Mouse (Mus musculus) left cerebral cortex, postnatal 25 days (tissue): Measurements from ENCODE around the gene Itih1. TPM values are rescaled to one million over a fixed set of nuclear protein-coding genes. Genes with fewer than 3 reads are reported as not detected.
A peak's percentile ranks its signal among the peaks of the same experiment; 100 is the strongest.

Experiments used
- DNase-seq, 2 experiments: peaks; one replicate each; pipeline ENCODE4 v3.0.0; 2022; ENCODE audit warnings: low spot score in 2 of 2, mixed read lengths in 1 of 2
- intact Hi-C: fragments of 180-260 bp; cut with DNase I; formaldehyde crosslinking; loops from one replicate; pipeline ENCODE4 v1.15.1; 2025
- total RNA-seq, 2 experiments: library from RNA; stranded (reverse); gene quantifications; 2 replicates each; pipeline ENCODE4 v1.2.3; 2021

Gene Itih1
- total RNA-seq, 2 experiments from 2014 or later, result not detected

DNA sequence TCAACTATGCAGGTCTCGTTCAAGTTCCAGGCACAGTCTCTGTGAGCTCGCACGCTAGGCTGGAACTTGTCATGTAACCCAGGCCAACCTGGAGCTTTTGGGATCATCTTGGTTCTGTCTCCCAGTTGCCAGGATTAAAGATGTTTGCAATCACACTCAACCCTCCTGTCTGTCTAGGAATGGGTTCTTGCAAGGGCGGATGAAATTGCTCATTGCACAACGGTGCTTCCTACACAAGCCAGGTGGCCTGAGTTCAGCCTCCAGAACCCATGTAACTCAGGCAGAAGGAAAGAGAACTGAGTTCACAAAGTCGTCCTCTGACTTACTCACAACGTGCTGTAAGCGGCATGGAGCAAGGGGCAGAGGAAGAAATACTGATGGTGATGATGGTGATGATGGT, 31.9 kb downstream of the Itih1 start:
- DNase-seq, result no peak
- intact Hi-C loops, result no loop called here

- intact Hi-C loops, result no loop called here
- DNase-seq, result no peak
Measured at GRCm38 (mm10) chr14:30907814-30908265, 35.2 kb downstream of the Itih1 start.

DNA sequence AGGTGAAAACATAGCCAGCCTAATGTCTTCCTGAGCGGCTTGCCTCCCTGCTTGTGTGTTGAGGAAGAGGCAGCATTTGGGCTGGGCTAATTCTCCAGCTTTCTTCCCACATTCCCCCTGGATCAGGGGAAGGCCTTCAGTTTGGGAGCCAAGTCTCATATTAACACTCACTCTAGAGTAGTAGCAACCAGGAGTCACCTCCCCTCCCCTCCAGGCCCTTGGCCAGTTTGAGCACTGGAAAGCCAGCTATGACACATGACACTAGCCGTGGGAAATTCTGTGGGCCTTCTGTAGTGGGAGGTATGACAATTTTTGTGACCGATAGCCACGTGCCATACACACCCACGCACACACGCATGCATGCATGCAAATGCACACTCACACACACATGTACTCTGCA, 37.1 kb downstream of the Itih1 start:
- intact Hi-C loops, result no loop called here
- no peak for DNase-seq

DNA sequence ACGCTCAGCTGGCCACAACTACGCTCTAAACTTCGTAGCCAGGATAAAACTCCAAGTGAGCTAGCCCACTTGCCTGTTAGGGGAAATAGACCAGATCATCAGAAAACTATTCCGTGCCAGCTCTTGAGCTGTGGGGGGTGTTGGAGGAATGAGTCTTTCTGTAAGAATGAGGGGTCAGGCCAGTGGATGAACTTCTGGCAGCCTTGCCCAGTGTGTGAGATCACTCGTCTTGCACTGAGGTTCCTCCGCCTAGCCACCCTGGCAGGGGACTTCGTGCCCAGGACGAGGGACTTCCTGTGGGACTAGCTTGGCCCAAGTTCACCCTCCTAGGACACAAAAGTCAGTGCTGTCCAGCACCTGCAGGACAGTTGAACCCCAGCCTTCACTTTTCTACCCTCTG, 38.8 kb downstream of the Itih1 start:
- intact Hi-C loops, result loop anchor here (5.0 kb wide), 1 partner anchor 33 kb away; no protein-coding TSS in a partner anchor

GRCm38 (mm10) chr14:30903036-30903435, 40.1 kb downstream of the Itih1 start:
- no peak for DNase-seq
- intact Hi-C loops, result loop anchor here (5.0 kb wide), 1 partner anchor 34 kb away; no protein-coding TSS in a partner anchor

More for the DNA sequence above, 38.8 kb downstream of the Itih1 start:
- no peak for DNase-seq

GRCm38 (mm10) chr14:30902628-30903027, 40.5 kb downstream of the Itih1 start:
- no peak for DNase-seq
- intact Hi-C loops, result loop anchor here (5.0 kb wide), 1 partner anchor 35 kb away; no protein-coding TSS in a partner anchor

DNA sequence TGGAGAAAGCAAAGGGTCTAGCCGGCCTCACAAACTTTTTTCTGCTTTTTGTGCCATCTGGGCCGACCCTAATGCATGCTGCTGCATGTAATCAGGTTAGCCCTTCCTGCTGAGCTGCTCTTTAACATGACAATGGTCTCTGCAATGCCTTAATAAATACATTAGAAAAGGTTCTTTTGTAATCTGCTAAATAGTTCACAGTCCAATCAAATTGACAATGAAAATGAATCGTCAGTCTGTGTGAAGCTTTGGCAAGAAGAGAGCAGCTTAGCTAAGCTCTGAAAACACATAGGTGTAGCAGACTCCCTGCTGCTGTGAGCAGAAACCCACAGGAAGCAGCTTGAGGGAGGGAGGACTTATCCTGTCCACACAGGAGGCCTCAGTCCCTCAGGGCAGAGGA, 43.1 kb downstream of the Itih1 start:
- DNase-seq, result no peak

DNA sequence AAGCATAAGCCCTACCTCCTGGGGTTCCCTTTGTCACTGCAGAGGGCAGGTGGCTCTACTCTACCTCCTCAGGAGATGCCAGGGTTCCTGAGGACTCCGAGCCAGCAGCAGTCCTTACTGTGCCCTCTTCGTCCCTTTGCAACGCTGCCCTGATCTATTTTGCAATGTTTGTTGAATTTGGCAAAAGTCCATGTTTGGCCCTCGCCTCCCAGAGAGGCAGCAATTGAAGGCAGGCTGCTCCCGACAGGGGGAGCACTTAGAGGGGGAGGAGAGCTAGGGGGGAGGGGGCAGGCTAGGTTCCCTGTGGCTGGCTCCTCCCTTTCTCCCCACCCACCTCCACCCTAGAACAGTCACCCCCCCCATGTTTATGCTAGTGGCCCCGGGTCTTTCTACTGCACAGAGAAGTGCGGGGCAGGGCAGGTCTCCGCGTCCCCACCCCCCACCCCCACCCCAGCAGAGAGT, 54.8 kb downstream of the Itih1 start:
- no peak for DNase-seq
- intact Hi-C loops, result no loop called here

More for the DNA sequence above, 43.1 kb downstream of the Itih1 start:
- intact Hi-C loops, result loop anchor here (5.0 kb wide), 1 partner anchor 37 kb away; no protein-coding TSS in a partner anchor

DNA sequence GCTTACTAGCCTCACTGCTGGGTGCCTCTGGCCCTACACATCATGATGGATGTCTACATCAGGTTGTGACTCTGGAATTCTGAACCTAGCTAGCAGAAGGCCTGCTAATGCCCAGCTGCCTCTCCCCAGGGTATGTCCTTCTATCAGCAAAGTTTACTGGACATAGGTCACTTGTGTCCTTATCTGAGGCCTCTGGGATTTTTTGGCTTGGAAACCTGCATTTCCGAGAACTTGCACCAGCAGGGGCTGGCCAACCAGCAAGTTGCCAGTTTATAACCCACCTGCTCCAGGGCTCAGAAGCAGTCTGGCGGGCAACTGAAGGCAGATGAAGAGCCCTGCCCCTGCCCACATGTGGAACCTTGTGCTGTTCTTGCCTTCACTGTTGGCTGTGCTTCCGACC, 56.9 kb downstream of the Itih1 start, which contains the start of gene Itih4:
Gene Itih4, plus strand, starts transcription at position 273 of the 400 bp plus-strand sequence.
- intact Hi-C loops, result no loop called here
- no peak for DNase-seq

DNA sequence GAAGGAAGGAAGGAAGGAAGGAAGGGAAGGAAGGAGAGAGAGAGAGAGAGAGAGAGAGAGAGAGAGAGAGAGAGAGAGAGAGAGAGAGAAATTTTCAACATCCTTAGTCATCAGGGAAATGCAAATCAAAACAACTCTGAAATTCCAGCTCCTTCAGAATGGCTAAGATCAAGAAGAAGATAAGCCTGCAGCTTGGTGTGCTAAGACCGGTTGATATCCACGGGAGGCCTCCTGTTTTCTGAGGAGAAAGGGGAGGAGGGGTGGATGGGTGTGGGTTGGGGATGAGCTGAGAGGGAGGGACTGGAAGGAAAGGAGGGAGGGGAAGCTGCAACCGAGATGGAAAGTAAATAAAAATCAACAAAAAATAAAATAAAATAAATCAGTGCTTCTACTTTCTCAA, 57.8 kb downstream of the Itih1 start:
- intact Hi-C loops, result no loop called here
- no peak for DNase-seq

GRCm38 (mm10) chr14:30881718-30882108, 61.4 kb downstream of the Itih1 start:
- no peak for DNase-seq
- intact Hi-C loops, result no loop called here

DNA sequence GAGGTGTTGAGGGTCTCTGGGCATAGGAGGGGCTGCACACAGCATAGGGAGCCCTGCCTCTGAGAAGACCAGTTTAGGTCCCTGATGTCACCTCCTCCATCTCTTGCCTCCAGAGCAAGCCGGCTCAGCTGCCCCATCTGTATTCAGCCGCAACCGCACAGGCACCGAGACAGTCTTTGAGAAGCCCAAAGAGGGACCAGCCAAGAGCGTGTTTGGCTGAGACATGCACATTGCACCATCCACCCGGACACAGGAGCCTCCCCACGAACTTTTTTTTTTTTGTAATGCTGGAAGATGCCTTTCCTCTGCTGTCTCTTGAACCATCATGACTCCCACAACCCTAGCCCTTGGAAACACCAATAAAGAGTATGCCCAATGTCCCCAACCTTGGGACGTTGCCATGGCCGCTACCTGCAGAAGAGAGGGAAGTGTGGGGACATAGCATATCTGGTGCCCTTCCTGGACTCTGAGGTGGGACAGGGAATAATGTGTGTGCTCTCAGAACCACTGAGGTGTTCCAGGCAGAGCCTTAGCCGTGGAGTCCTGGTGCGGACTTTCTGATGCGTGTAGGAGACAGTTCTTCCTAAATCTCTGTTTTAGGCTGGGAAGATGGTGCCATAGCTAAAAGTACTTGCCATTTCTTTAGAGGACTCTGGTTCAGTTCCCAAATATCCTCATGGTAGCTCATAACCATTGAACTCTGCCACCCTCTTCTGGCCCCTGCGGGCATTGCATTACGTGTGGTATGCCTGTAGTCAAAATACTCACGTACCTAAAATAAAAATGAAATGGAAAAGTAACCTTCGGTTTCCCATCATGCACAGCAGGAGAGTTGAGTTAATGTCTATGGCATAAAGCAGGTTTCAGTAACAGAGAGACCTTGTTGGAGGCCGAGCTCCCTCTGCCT, 62.0 kb downstream of the Itih1 start:
- intact Hi-C loops, result no loop called here
- peak in 1 of 2 experiments; percentile 74 for DNase-seq

GRCm38 (mm10) chr14:30880251-30880650, 62.8 kb downstream of the Itih1 start:
- no peak for DNase-seq
- intact Hi-C loops, result no loop called here

DNA sequence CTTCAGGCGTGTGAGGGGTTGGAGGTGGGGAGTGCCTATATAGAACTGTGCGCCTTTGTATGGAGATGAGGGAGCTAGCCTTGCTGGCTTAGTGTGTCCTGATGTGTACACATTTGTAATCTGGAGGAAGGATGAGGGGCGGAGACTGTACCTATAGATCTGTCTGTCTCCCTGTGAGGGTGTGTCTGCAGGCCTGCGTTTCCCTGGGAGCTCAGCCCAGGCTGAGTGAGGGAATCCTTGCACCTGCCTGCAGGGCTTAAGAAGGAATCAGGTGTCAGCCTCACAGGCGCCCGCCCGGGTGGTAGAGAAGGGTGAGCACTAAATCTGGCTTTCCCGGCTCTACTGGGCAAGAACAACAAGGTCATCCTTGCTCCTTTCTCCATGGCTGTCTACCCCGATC, 63.3 kb downstream of the Itih1 start:
- intact Hi-C loops, result no loop called here
- no peak for DNase-seq

Other genes starting within 250 kb of the Itih1 start
- gene Sfmbt1, start 228.4 kb downstream of the Itih1 start, total RNA-seq, result 10 to 100 TPM; 33.1 to 34.9 TPM
- 10 to 100 TPM; 18.7 to 21.0 TPM for gene Tmem110, start 117.7 kb downstream of the Itih1 start, total RNA-seq
- 1 to 10 TPM; 3.1 to 3.8 TPM for gene Mustn1, start 64.1 kb downstream of the Itih1 start, total RNA-seq
- gene Itih4, start 56.8 kb downstream of the Itih1 start, total RNA-seq, result under 1 TPM; 0.11 to 0.30 TPM
- 10 to 100 TPM; 17.2 to 22.3 TPM for gene Itih3, start 19.5 kb downstream of the Itih1 start, total RNA-seq
- 10 to 100 TPM; 15.6 to 18.9 TPM for gene Nek4, start 8.1 kb upstream of the Itih1 start, total RNA-seq
- gene Glt8d1, start 58.1 kb upstream of the Itih1 start, total RNA-seq, result 10 to 100 TPM; 39.5 to 42.1 TPM
- gene Spcs1, start 58.4 kb upstream of the Itih1 start, total RNA-seq, result 100 to 1,000 TPM; 165 to 185 TPM
- gene Pbrm1, start 75.8 kb upstream of the Itih1 start, total RNA-seq, result 10 to 100 TPM; 56.2 to 58.1 TPM
- 10 to 100 TPM; 41.9 to 48.9 TPM for gene Gnl3, start 75.9 kb upstream of the Itih1 start, total RNA-seq
- 10 to 100 TPM; 20.4 to 28.4 TPM for gene Smim4, start 185.7 kb upstream of the Itih1 start, total RNA-seq
- gene Nt5dc2, start 187.8 kb upstream of the Itih1 start, total RNA-seq, result 1 to 10 TPM; 3.3 to 4.1 TPM
- 10 to 100 TPM; 19.8 to 30.3 TPM for gene Stab1, start 225.4 kb upstream of the Itih1 start, total RNA-seq